Mouse (Mus musculus): ENCODE results near the gene Csrp2. TPM values are rescaled to one million over a fixed set of nuclear protein-coding genes. Genes with fewer than 3 reads are reported as not detected.

The Csrp2 gene
- 165 and 169 TPM in 2 replicates for polyA plus RNA-seq (2014; fragmentation: Nextera tagmentation; extraction: Ambion mirVana)

DNA sequence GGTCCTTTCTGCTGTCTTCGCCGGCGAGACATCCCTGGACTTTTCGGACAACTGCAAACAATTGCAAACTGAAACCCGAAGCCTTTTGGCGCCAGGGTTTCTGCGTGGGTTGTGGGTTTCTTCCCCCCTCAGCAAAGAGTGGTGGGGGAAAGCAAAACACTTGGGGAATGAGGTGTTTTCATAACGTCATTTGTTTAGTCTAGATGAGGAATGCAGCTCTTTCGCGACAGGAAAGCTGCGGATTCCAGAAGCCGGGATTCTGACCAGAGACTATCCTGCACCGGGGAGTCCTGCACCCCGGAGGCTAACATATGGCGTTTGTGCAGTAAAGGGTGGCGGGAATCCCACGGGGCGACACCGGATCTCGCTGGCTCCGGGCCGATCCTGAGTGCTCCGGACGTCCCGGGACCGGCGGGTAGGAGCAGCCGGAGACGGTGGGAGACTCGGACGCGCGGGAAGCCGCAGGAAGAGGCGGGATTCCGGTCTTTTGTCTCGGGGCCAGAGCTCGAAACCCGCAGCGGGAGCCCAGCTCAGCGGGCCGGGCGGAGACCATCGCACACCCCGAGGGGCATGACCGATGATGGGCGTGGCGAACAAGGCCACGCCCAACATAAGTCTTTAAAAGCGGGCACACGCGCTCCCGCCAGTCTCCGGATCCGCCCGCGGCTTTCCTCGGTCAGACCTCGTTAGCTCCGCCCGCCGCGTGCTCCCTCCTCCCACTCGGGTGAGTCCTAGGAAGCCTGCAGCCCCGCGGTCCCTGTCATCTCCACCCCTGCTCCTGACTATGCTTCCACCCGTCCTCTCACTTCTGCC is at the start of gene Csrp2:
TSS of gene Csrp2 (plus strand) at position 259 of the 813 bp plus-strand sequence.
- Histone ChIP-seq H3K9me3 (ENCODE audit: control insufficient read depth, low read length) (no peaks in the 10 kb centered on the region), H3K9ac (ENCODE audit: low read depth, low read length) (peak within 1 kb of the TSS; percentile 84), H3K4me3 (ENCODE audit: low read depth, low read length) (peak within 1 kb of the TSS; percentile 67), H3K4me1 (ENCODE audit: control insufficient read depth, insufficient read depth, low read length) (peaks cover 38% of the 10 kb centered on the region), H3K27ac (replicated peaks; ENCODE audit: low read depth, low read length) (peak within 1 kb of the TSS; percentile 95), H3K27me3 (replicated peaks; ENCODE audit: control insufficient read depth, insufficient read depth, low read length) (no peaks in the 10 kb centered on the region), H3K4me2 (ENCODE audit: low read depth, low read length) (peak within 1 kb of the TSS; percentile 91), H3K36me3 (ENCODE audit: control insufficient read depth, insufficient read depth, low read length) (no peaks in the 10 kb centered on the region)
- DNase-seq (ENCODE audit: low spot score) (peak; percentile 97), ATAC-seq (ENCODE audit: low read depth) (peak; percentile 92)
- under 1% methylated on average over 48 of the region's 67 CpGs for WGBS

- ATAC-seq (ENCODE audit: low read depth) (no peak), DNase-seq (ENCODE audit: low spot score) (no peak)
- Histone ChIP-seq H3K4me1 (ENCODE audit: control insufficient read depth, insufficient read depth, low read length) (peaks cover 19% of the 10 kb centered on the region), H3K27me3 (replicated peaks; ENCODE audit: control insufficient read depth, insufficient read depth, low read length) (no peaks in the 10 kb centered on the region), H3K9me3 (ENCODE audit: control insufficient read depth, low read length) (peaks cover 4% of the 10 kb centered on the region; the same call in 1 of the 2 replicates), H3K4me2 (ENCODE audit: low read depth, low read length) (no peak overlapping the region), H3K9ac (ENCODE audit: low read depth, low read length) (no peak overlapping the region), H3K4me3 (ENCODE audit: low read depth, low read length) (no peak overlapping the region), H3K27ac (replicated peaks; ENCODE audit: low read depth, low read length) (no peak overlapping the region), H3K36me3 (ENCODE audit: control insufficient read depth, insufficient read depth, low read length) (no peaks in the 10 kb centered on the region)
- WGBS: 75% methylated on average over 8 of the region's 8 CpGs
Measured at GRCm38 (mm10) chr10:110874853-110875252, 44.7 kb upstream of the Csrp2 start.

- DNase-seq (ENCODE audit: low spot score) (no peak), ATAC-seq (ENCODE audit: low read depth) (no peak)
- H3K4me2 ChIP-seq (ENCODE audit: low read depth, low read length): no peak overlapping the region
- H3K4me1 ChIP-seq (ENCODE audit: control insufficient read depth, insufficient read depth, low read length): peaks cover 21% of the 10 kb centered on the region
- H3K27ac ChIP-seq (replicated peaks; ENCODE audit: low read depth, low read length): no peak overlapping the region
- WGBS: 90% methylated on average over 3 of the region's 3 CpGs
- no peak overlapping the region for H3K9ac ChIP-seq (ENCODE audit: low read depth, low read length)
- H3K36me3 ChIP-seq (ENCODE audit: control insufficient read depth, insufficient read depth, low read length): no peaks in the 10 kb centered on the region
- H3K27me3 ChIP-seq (replicated peaks; ENCODE audit: control insufficient read depth, insufficient read depth, low read length): no peaks in the 10 kb centered on the region
- peaks cover 2% of the 10 kb centered on the region; the same call in 1 of the 2 replicates for H3K9me3 ChIP-seq (ENCODE audit: control insufficient read depth, low read length)
- H3K4me3 ChIP-seq (ENCODE audit: low read depth, low read length): no peak overlapping the region
Measured at GRCm38 (mm10) chr10:110876956-110877355, 42.6 kb upstream of the Csrp2 start.

GRCm38 (mm10) chr10:110877851-110878250 is 41.7 kb upstream of the Csrp2 start:
- no peak overlapping the region for H3K9ac ChIP-seq (ENCODE audit: low read depth, low read length)
- no peaks in the 10 kb centered on the region for H3K36me3 ChIP-seq (ENCODE audit: control insufficient read depth, insufficient read depth, low read length)
- H3K4me3 ChIP-seq (ENCODE audit: low read depth, low read length): no peak overlapping the region
- H3K9me3 ChIP-seq (ENCODE audit: control insufficient read depth, low read length): no peaks in the 10 kb centered on the region
- no peaks in the 10 kb centered on the region for H3K27me3 ChIP-seq (replicated peaks; ENCODE audit: control insufficient read depth, insufficient read depth, low read length)
- H3K4me2 ChIP-seq (ENCODE audit: low read depth, low read length): no peak overlapping the region
- DNase-seq (ENCODE audit: low spot score) (no peak), ATAC-seq (ENCODE audit: low read depth) (no peak)
- H3K27ac ChIP-seq (replicated peaks; ENCODE audit: low read depth, low read length): no peak overlapping the region
- 53% methylated on average over 8 of the region's 8 CpGs for WGBS
- H3K4me1 ChIP-seq (ENCODE audit: control insufficient read depth, insufficient read depth, low read length): peaks cover 21% of the 10 kb centered on the region

- Histone ChIP-seq H3K4me3 (ENCODE audit: low read depth, low read length) (no peak overlapping the region), H3K4me1 (ENCODE audit: control insufficient read depth, insufficient read depth, low read length) (peaks cover 21% of the 10 kb centered on the region), H3K4me2 (ENCODE audit: low read depth, low read length) (no peak overlapping the region), H3K27ac (replicated peaks; ENCODE audit: low read depth, low read length) (no peak overlapping the region), H3K27me3 (replicated peaks; ENCODE audit: control insufficient read depth, insufficient read depth, low read length) (no peaks in the 10 kb centered on the region), H3K36me3 (ENCODE audit: control insufficient read depth, insufficient read depth, low read length) (no peaks in the 10 kb centered on the region), H3K9me3 (ENCODE audit: control insufficient read depth, low read length) (no peaks in the 10 kb centered on the region), H3K9ac (ENCODE audit: low read depth, low read length) (no peak overlapping the region)
- ATAC-seq (ENCODE audit: low read depth) (no peak), DNase-seq (ENCODE audit: low spot score) (peak; percentile 41)
- WGBS: 35% methylated on average over 5 of the region's 5 CpGs
Measured at GRCm38 (mm10) chr10:110878641-110879040, 40.9 kb upstream of the Csrp2 start.

DNA sequence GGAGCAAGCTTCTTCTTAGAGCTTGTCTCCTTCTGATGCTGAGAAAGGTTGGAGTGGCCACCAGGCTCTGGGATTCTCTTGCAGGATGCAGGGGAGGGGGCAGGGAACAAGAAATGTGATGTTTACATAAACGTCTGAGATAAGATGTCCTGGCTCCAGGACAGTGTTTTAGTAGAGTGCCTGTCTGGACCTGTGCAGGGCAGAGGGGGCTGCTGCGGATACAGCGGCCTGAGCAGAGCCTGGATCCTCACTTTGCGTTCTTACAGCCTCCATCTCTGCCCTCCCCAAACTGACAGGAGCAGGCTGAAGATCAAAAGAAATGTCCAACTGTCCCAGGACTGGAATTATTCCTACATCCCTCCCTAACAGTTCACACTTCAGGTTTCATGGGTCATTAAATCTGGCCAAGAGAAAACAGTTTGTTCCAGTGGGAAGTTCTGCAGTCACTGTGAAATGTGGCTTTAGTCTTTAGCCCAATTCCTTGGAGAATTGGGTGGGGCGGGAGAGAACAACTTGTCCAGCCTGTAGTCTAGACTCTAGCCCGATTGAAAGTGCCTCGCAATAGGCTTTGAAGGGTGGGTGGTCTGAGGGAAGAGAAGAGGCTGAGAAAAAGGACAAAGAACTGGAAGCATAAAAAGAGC is 40.0 kb upstream of the Csrp2 start:
- H3K27ac ChIP-seq (replicated peaks; ENCODE audit: low read depth, low read length): no peak overlapping the region
- H3K4me3 ChIP-seq (ENCODE audit: low read depth, low read length): no peak overlapping the region
- H3K27me3 ChIP-seq (replicated peaks; ENCODE audit: control insufficient read depth, insufficient read depth, low read length): no peaks in the 10 kb centered on the region
- H3K4me2 ChIP-seq (ENCODE audit: low read depth, low read length): 0 out of 2 replicates have a peak overlapping the region, but pooled peaks have one; percentile 2
- no peaks in the 10 kb centered on the region for H3K36me3 ChIP-seq (ENCODE audit: control insufficient read depth, insufficient read depth, low read length)
- H3K4me1 ChIP-seq (ENCODE audit: control insufficient read depth, insufficient read depth, low read length): peaks cover 21% of the 10 kb centered on the region
- 18% methylated on average over 7 of the region's 7 CpGs for WGBS
- DNase-seq (ENCODE audit: low spot score) (no peak), ATAC-seq (ENCODE audit: low read depth) (no peak)
- no peak overlapping the region for H3K9ac ChIP-seq (ENCODE audit: low read depth, low read length)
- no peaks in the 10 kb centered on the region for H3K9me3 ChIP-seq (ENCODE audit: control insufficient read depth, low read length)

DNA sequence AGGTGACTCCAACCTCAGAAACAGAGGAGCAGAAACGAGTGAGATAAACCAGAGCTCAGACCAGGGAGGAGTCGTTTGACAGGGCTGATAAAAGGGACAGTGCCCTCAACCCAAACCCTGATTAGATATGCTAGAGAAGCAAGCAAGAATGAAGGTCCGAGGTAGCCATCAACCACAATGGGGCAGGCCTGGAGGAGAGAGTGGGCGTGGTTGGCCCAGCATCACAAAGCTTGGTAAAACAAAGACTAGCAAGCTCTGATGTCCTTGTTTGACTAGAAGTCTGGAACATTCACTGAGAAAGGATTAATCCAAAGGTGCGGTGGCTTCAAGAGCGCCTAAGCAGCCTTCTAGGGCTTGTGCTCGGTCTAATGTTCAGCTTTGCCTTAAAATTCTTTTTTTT is 38.2 kb upstream of the Csrp2 start:
- H3K4me3 ChIP-seq (ENCODE audit: low read depth, low read length): no peak overlapping the region
- H3K36me3 ChIP-seq (ENCODE audit: control insufficient read depth, insufficient read depth, low read length): no peaks in the 10 kb centered on the region
- no peaks in the 10 kb centered on the region for H3K9me3 ChIP-seq (ENCODE audit: control insufficient read depth, low read length)
- ATAC-seq (ENCODE audit: low read depth): no peak
- H3K4me2 ChIP-seq (ENCODE audit: low read depth, low read length): no peak overlapping the region
- no peak overlapping the region for H3K9ac ChIP-seq (ENCODE audit: low read depth, low read length)
- 76% methylated on average over 7 of the region's 7 CpGs for WGBS
- no peak for DNase-seq (ENCODE audit: low spot score)
- peaks cover 21% of the 10 kb centered on the region for H3K4me1 ChIP-seq (ENCODE audit: control insufficient read depth, insufficient read depth, low read length)
- H3K27me3 ChIP-seq (replicated peaks; ENCODE audit: control insufficient read depth, insufficient read depth, low read length): no peaks in the 10 kb centered on the region
- no peak overlapping the region for H3K27ac ChIP-seq (replicated peaks; ENCODE audit: low read depth, low read length)

DNA sequence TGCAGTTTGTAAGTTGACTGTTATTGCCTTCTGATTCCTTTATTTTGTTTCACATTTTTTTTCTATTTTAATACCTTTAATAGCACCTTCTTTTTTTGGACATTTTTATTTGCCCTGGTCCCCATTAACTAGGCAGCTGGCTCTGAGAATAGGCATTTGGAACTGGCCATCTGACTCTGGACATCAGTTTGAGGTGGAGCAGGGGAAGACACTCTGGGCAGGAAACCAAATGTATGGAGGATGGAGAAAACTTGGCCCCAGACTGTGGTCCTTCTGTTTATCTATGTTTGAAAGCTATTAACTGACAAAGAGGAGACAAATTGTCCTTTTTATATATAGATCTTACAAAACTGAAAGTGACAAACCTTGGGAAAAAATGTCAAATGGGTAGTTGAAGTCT is 36.9 kb upstream of the Csrp2 start:
- H3K27me3 ChIP-seq (replicated peaks; ENCODE audit: control insufficient read depth, insufficient read depth, low read length): no peaks in the 10 kb centered on the region
- H3K9ac ChIP-seq (ENCODE audit: low read depth, low read length): no peak overlapping the region
- no peak for DNase-seq (ENCODE audit: low spot score)
- H3K27ac ChIP-seq (replicated peaks; ENCODE audit: low read depth, low read length): no peak overlapping the region
- peaks cover 21% of the 10 kb centered on the region for H3K4me1 ChIP-seq (ENCODE audit: control insufficient read depth, insufficient read depth, low read length)
- H3K36me3 ChIP-seq (ENCODE audit: control insufficient read depth, insufficient read depth, low read length): no peaks in the 10 kb centered on the region
- no peaks in the 10 kb centered on the region for H3K9me3 ChIP-seq (ENCODE audit: control insufficient read depth, low read length)
- no peak overlapping the region for H3K4me2 ChIP-seq (ENCODE audit: low read depth, low read length)
- no peak overlapping the region for H3K4me3 ChIP-seq (ENCODE audit: low read depth, low read length)
- ATAC-seq (ENCODE audit: low read depth): no peak
